Mouse (Mus musculus) heart, adult 11 months (tissue): ENCODE data around the gene Scpep1.
A peak's percentile ranks its signal among the peaks of the same experiment; 100 is the strongest.

Experiments
- DNase-seq: peaks from one replicate; pipeline ENCODE4 v3.0.0; 2022

Gene Scpep1

GRCm38 (mm10) chr11:88908557-88909211 is 46.6 kb downstream of the Scpep1 start:
- peak; percentile 94 for DNase-seq

- DNase-seq, result no peak
These were observed 47.4 kb downstream of the Scpep1 start for GRCm38 (mm10) chr11:88907886-88908285.

- DNase-seq, result peak; percentile 78
These were observed 49.6 kb downstream of the Scpep1 start for GRCm38 (mm10) chr11:88905621-88906020.

GRCm38 (mm10) chr11:88904080-88904479 is 51.2 kb downstream of the Scpep1 start:
- no peak for DNase-seq

- DNase-seq, result peak; percentile 90
These were observed 52.5 kb downstream of the Scpep1 start for GRCm38 (mm10) chr11:88902762-88903161.

GRCm38 (mm10) chr11:88901341-88901802 is 53.9 kb downstream of the Scpep1 start:
- peak; percentile 96 for DNase-seq

GRCm38 (mm10) chr11:88899561-88899960 is 55.7 kb downstream of the Scpep1 start:
- no peak for DNase-seq

GRCm38 (mm10) chr11:88898380-88898763 is 56.9 kb downstream of the Scpep1 start:
- peak; percentile 73 for DNase-seq

- peak; percentile 97 for DNase-seq
These were observed 57.5 kb downstream of the Scpep1 start for GRCm38 (mm10) chr11:88897624-88898379.

GRCm38 (mm10) chr11:88895800-88896232 is 59.4 kb downstream of the Scpep1 start:
- peak; percentile 98 for DNase-seq

GRCm38 (mm10) chr11:88895235-88895634 is 60.0 kb downstream of the Scpep1 start:
- DNase-seq, result peak; percentile 96

- peak; percentile 93 for DNase-seq
These were observed 61.0 kb downstream of the Scpep1 start for GRCm38 (mm10) chr11:88894279-88894678.

GRCm38 (mm10) chr11:88893501-88893900 is 61.8 kb downstream of the Scpep1 start:
- DNase-seq, result peak; percentile 94

- peak; percentile 96 for DNase-seq
These were observed 62.5 kb downstream of the Scpep1 start for GRCm38 (mm10) chr11:88892789-88893188.

GRCm38 (mm10) chr11:88891921-88892561 is 63.2 kb downstream of the Scpep1 start:
- peak; percentile 99 for DNase-seq

GRCm38 (mm10) chr11:88891446-88891845 is 63.8 kb downstream of the Scpep1 start:
- peak; percentile 97 for DNase-seq

- peak; percentile 95 for DNase-seq
These were observed 64.4 kb downstream of the Scpep1 start for GRCm38 (mm10) chr11:88890904-88891303.

- no peak for DNase-seq
These were observed 66.3 kb downstream of the Scpep1 start for GRCm38 (mm10) chr11:88888996-88889395.

GRCm38 (mm10) chr11:88884376-88885065 is 70.7 kb downstream of the Scpep1 start:
- no peak for DNase-seq

GRCm38 (mm10) chr11:88878011-88878410 is 77.3 kb downstream of the Scpep1 start:
- no peak for DNase-seq
